Mouse (Mus musculus): ENCODE data around the gene Fam196b. TPM values are rescaled to one million over a fixed set of nuclear protein-coding genes. Genes with fewer than 3 reads are reported as not detected.

Gene Fam196b
- total RNA-seq, 1 experiment, result 0.36 TPM

GRCm38 (mm10) chr11:34316176-34316575, 1.6 kb downstream of the Fam196b start:
- in situ Hi-C loops (cut with MboI; ENCODE audit: low sequenced_read_pairs in 2 of 2, unreplicated experiment in 2 of 2), result no loop called here
- H3K9me3 ChIP-seq (ENCODE audit: control insufficient read depth, insufficient read depth, low read depth, low read length), result no peaks in the 10 kb centered on the region
- no peak for DNase-seq (ENCODE audit: low read depth, low spot score)
- no peak overlapping the region for H3K27ac ChIP-seq (ENCODE audit: insufficient read depth, low read depth, low read length, poor library complexity, severe bottlenecking)
- peaks cover 0 to 24% of the 10 kb centered on the region in 2 experiments; a peak in 2 of 4 replicates for H3K4me1 ChIP-seq (ENCODE audit: control insufficient read depth in 2 of 2, insufficient read depth in 2 of 2, low read length in 2 of 2, poor library complexity in 1 of 2)
- no peak overlapping the region for H3K9ac ChIP-seq (ENCODE audit: insufficient read depth, low read depth, low read length, poor library complexity, severe bottlenecking)
- H3K4me3 ChIP-seq (ENCODE audit: insufficient read depth in 1 of 2, low read depth in 1 of 2, low read length in 2 of 2, poor library complexity in 1 of 2, severe bottlenecking in 1 of 2), result no peak overlapping the region
- no peaks in the 10 kb centered on the region for H3K36me3 ChIP-seq (ENCODE audit: control insufficient read depth, insufficient read depth, low read length, poor library complexity, severe bottlenecking)
- TF ChIP-seq ZC3H11A (IDR thresholded peaks at IDR 0.05; ENCODE audit: borderline replicate concordance, low read depth, low read length) (no peak), MAFK (IDR thresholded peaks at IDR 0.05; ENCODE audit: insufficient read depth, low read depth, low read length) (no peak), CHD2 (IDR thresholded peaks at IDR 0.05; ENCODE audit: low read depth, low read length) (no peak)

- in situ Hi-C loops (cut with MboI; ENCODE audit: low sequenced_read_pairs in 2 of 2, unreplicated experiment in 2 of 2), result no loop called here
- Histone ChIP-seq H3K9ac (ENCODE audit: insufficient read depth, low read depth, low read length, poor library complexity, severe bottlenecking) (no peak overlapping the region), H3K27ac (ENCODE audit: insufficient read depth, low read depth, low read length, poor library complexity, severe bottlenecking) (no peak overlapping the region), H3K9me3 (ENCODE audit: control insufficient read depth, insufficient read depth, low read depth, low read length) (no peaks in the 10 kb centered on the region), H3K4me1 (ENCODE audit: control insufficient read depth in 2 of 2, insufficient read depth in 2 of 2, low read length in 2 of 2, poor library complexity in 1 of 2) (peaks cover 0 to 24% of the 10 kb centered on the region in 2 experiments; a peak in 2 of 4 replicates), H3K36me3 (ENCODE audit: control insufficient read depth, insufficient read depth, low read length, poor library complexity, severe bottlenecking) (no peaks in the 10 kb centered on the region), H3K4me3 (ENCODE audit: insufficient read depth in 1 of 2, low read depth in 1 of 2, low read length in 2 of 2, poor library complexity in 1 of 2, severe bottlenecking in 1 of 2) (no peak overlapping the region)
- no peak for DNase-seq (ENCODE audit: low read depth, low spot score)
- no peak for TF ChIP-seq MAFK (IDR thresholded peaks at IDR 0.05; ENCODE audit: insufficient read depth, low read depth, low read length)
- TF ChIP-seq HCFC1 (IDR thresholded peaks at IDR 0.05; ENCODE audit: borderline replicate concordance, insufficient read depth, low read length), result no peak
- no peak for TF ChIP-seq ZC3H11A (IDR thresholded peaks at IDR 0.05; ENCODE audit: borderline replicate concordance, low read depth, low read length)
- no peak for TF ChIP-seq CHD2 (IDR thresholded peaks at IDR 0.05; ENCODE audit: low read depth, low read length)
- no peak for TF ChIP-seq ZNF384 (IDR thresholded peaks at IDR 0.05; ENCODE audit: low read depth, low read length)
These were observed 2.4 kb downstream of the Fam196b start for GRCm38 (mm10) chr11:34317001-34317400.

DNA sequence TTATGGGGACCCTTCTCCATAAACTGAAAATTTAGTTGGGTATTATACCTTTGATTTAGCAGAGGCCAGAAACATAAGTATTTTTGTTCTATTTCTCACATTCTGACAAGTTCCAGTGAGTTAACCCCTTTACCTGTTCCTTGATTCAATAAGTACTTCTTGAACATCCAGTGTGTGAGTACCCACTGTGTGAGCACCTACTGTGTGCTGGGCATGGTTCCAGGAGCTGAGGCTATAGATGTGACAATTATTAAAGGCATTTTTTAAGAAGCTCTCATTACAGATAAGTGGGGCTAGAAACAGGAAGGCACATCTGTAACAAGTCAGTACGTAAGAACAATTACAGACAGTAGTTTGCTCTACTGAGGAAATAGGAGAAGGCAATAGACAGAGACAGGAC, 4.7 kb downstream of the Fam196b start:
- Histone ChIP-seq H3K9ac (ENCODE audit: insufficient read depth, low read depth, low read length, poor library complexity, severe bottlenecking) (no peak overlapping the region), H3K9me3 (ENCODE audit: control insufficient read depth, insufficient read depth, low read depth, low read length) (no peaks in the 10 kb centered on the region), H3K4me1 (ENCODE audit: control insufficient read depth in 2 of 2, insufficient read depth in 2 of 2, low read length in 2 of 2, poor library complexity in 1 of 2) (peaks cover 0 to 17% of the 10 kb centered on the region in 2 experiments; a peak in 3 of 4 replicates), H3K4me3 (ENCODE audit: insufficient read depth in 1 of 2, low read depth in 1 of 2, low read length in 2 of 2, poor library complexity in 1 of 2, severe bottlenecking in 1 of 2) (no peak overlapping the region), H3K27ac (ENCODE audit: insufficient read depth, low read depth, low read length, poor library complexity, severe bottlenecking) (no peak overlapping the region), H3K36me3 (ENCODE audit: control insufficient read depth, insufficient read depth, low read length, poor library complexity, severe bottlenecking) (no peaks in the 10 kb centered on the region)
- in situ Hi-C loops (cut with MboI; ENCODE audit: low sequenced_read_pairs in 2 of 2, unreplicated experiment in 2 of 2), result no loop called here
- DNase-seq (ENCODE audit: low read depth, low spot score), result no peak
- no peak for TF ChIP-seq ZC3H11A (IDR thresholded peaks at IDR 0.05; ENCODE audit: borderline replicate concordance, low read depth, low read length)
- TF ChIP-seq ZNF384 (IDR thresholded peaks at IDR 0.05; ENCODE audit: low read depth, low read length), result no peak
- TF ChIP-seq MAFK (IDR thresholded peaks at IDR 0.05; ENCODE audit: insufficient read depth, low read depth, low read length), result no peak
- TF ChIP-seq CHD2 (IDR thresholded peaks at IDR 0.05; ENCODE audit: low read depth, low read length), result no peak
- TF ChIP-seq HCFC1 (IDR thresholded peaks at IDR 0.05; ENCODE audit: borderline replicate concordance, insufficient read depth, low read length), result no peak

DNA sequence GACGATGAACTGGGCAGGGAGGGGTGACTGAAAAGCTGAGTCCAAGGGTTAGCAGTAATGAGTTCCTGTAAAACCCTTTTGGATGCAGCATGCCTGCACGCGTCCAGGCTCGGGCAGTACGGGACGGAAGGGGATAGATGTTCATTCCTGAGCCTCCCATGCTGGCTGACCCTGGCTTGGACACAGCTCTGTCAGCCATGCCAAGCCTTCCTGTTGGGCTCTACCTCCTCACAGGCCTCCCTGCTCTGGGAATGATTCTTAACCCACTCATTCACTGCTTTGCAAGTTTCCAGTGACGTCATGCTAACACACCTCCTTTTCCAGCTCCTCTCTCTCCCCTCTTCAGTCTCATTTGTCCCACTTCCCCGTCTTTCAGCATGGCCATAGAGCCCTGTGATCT, 9.0 kb downstream of the Fam196b start:
- no peaks in the 10 kb centered on the region for H3K36me3 ChIP-seq (ENCODE audit: control insufficient read depth, insufficient read depth, low read length, poor library complexity, severe bottlenecking)
- TF ChIP-seq ZNF384 (IDR thresholded peaks at IDR 0.05; ENCODE audit: low read depth, low read length) (no peak), HCFC1 (IDR thresholded peaks at IDR 0.05; ENCODE audit: borderline replicate concordance, insufficient read depth, low read length) (no peak), MAFK (IDR thresholded peaks at IDR 0.05; ENCODE audit: insufficient read depth, low read depth, low read length) (no peak), ZC3H11A (IDR thresholded peaks at IDR 0.05; ENCODE audit: borderline replicate concordance, low read depth, low read length) (no peak), CHD2 (IDR thresholded peaks at IDR 0.05; ENCODE audit: low read depth, low read length) (no peak)
- H3K9me3 ChIP-seq (ENCODE audit: control insufficient read depth, insufficient read depth, low read depth, low read length), result no peaks in the 10 kb centered on the region
- H3K9ac ChIP-seq (ENCODE audit: insufficient read depth, low read depth, low read length, poor library complexity, severe bottlenecking), result no peak overlapping the region
- no peak for DNase-seq (ENCODE audit: low read depth, low spot score)
- peaks cover 0 to 4% of the 10 kb centered on the region in 2 experiments; a peak in 1 of 4 replicates for H3K4me1 ChIP-seq (ENCODE audit: control insufficient read depth in 2 of 2, insufficient read depth in 2 of 2, low read length in 2 of 2, poor library complexity in 1 of 2)
- no peak overlapping the region for H3K27ac ChIP-seq (ENCODE audit: insufficient read depth, low read depth, low read length, poor library complexity, severe bottlenecking)
- H3K4me3 ChIP-seq (ENCODE audit: insufficient read depth in 1 of 2, low read depth in 1 of 2, low read length in 2 of 2, poor library complexity in 1 of 2, severe bottlenecking in 1 of 2), result peak overlapping the region in 1 of 2 experiments; percentile 71; a peak in 2 of 4 replicates
- in situ Hi-C loops (cut with MboI; ENCODE audit: low sequenced_read_pairs in 2 of 2, unreplicated experiment in 2 of 2), result no loop called here

All from ES-E14 (cell line).